In genomic region chr9:42573180-42573579, GRCm38 (mm10) we compare ENCODE assay signal across 8 mouse cellular contexts.
DNase-seq lines count a peak whose midpoint lies in the region; ATAC-seq lines count a peak whose summit lies in the region.

No protein-coding gene starts in this region.

- H3K9me3 ChIP-seq in kidney, embryonic 14.5 days (ENCODE audit: control insufficient read depth, low read length) = no peaks in the 10 kb centered on the region
- no peaks in the 10 kb centered on the region for H3K9me3 ChIP-seq in liver, embryonic 13.5 days (replicated peaks)
- H3K9me3 ChIP-seq in neural tube, embryonic 13.5 days = no peaks in the 10 kb centered on the region

- H3K36me3 ChIP-seq in kidney, embryonic 14.5 days (ENCODE audit: control insufficient read depth, insufficient read depth, low read length) = no peaks in the 10 kb centered on the region
- no peaks in the 10 kb centered on the region for H3K36me3 ChIP-seq in liver, embryonic 13.5 days
- no peaks in the 10 kb centered on the region for H3K36me3 ChIP-seq in neural tube, embryonic 13.5 days

- H3K27me3 ChIP-seq in kidney, embryonic 14.5 days (ENCODE audit: control insufficient read depth, insufficient read depth, low read length) = no peaks in the 10 kb centered on the region
- no peaks in the 10 kb centered on the region for H3K27me3 ChIP-seq in liver, embryonic 13.5 days
- no peaks in the 10 kb centered on the region for H3K27me3 ChIP-seq in neural tube, embryonic 13.5 days

- DNase-seq in A20 (ENCODE audit: low read depth, low spot score) = peak; percentile 57
- peak; percentile 47 for DNase-seq in adrenal gland, adult 18-20 months (ENCODE audit: low spot score in 2 of 2)
- peak; percentile 87 for DNase-seq in embryo, embryonic 10.5 days (ENCODE audit: low spot score)
- peak; percentile 6 for DNase-seq in gonadal fat pad, adult 2 months (ENCODE audit: low read depth)
- DNase-seq in liver, embryonic 13.5 days = peak; percentile 9
- peak; percentile 28 for DNase-seq in thymus, postnatal 0 days (ENCODE audit: low spot score)

- no peak overlapping the region for H3K4me3 ChIP-seq in kidney, embryonic 14.5 days (ENCODE audit: low read length)
- no peak overlapping the region for H3K4me3 ChIP-seq in liver, embryonic 13.5 days (replicated peaks)
- H3K4me3 ChIP-seq in neural tube, embryonic 13.5 days = no peak overlapping the region

- H3K27ac ChIP-seq in kidney, embryonic 14.5 days (ENCODE audit: low read depth, low read length) = no peak overlapping the region
- H3K27ac ChIP-seq in liver, embryonic 13.5 days = no peak overlapping the region
- H3K27ac ChIP-seq in neural tube, embryonic 13.5 days (replicated peaks) = no peak overlapping the region

- H3K9ac ChIP-seq in kidney, embryonic 14.5 days (ENCODE audit: low read depth, low read length) = no peak overlapping the region
- H3K9ac ChIP-seq in liver, embryonic 13.5 days = no peak overlapping the region
- 0 out of 2 replicates have a peak overlapping the region, but pooled peaks have one; percentile 22 for H3K9ac ChIP-seq in neural tube, embryonic 13.5 days

- no peaks in the 10 kb centered on the region for H3K4me1 ChIP-seq in kidney, embryonic 14.5 days (ENCODE audit: control insufficient read depth, insufficient read depth, low read length)
- H3K4me1 ChIP-seq in liver, embryonic 13.5 days (replicated peaks) = no peaks in the 10 kb centered on the region
- H3K4me1 ChIP-seq in neural tube, embryonic 13.5 days (replicated peaks) = peaks cover 30% of the 10 kb centered on the region

- ATAC-seq in kidney, embryonic 14.5 days (ENCODE audit: low FRiP score, low TSS enrichment) = peak; percentile 86
- ATAC-seq in liver, embryonic 13.5 days (ENCODE audit: low read depth) = no peak
- peak; percentile 51 for ATAC-seq in neural tube, embryonic 13.5 days (ENCODE audit: low read depth)

- 10% methylated on average over 6 of the region's 6 CpGs for WGBS in kidney, embryonic 14.5 days
- WGBS in liver, embryonic 13.5 days (ENCODE audit: insufficient replicate concordance) = 10% methylated on average over 6 of the region's 6 CpGs
- 9% methylated on average over 6 of the region's 6 CpGs for WGBS in neural tube, embryonic 13.5 days

- H3K4me2 ChIP-seq in kidney, embryonic 14.5 days (replicated peaks; ENCODE audit: low read depth, low read length) = no peak overlapping the region
- no peak overlapping the region for H3K4me2 ChIP-seq in liver, embryonic 13.5 days
- H3K4me2 ChIP-seq in neural tube, embryonic 13.5 days = peak overlapping the region; percentile 37

Comparison
In these comparisons a context has a peak if more than half of its experiments do, and no peak if none do; other contexts are left out.
1. DNase-seq: peak in every context shown above with its lines; median percentile 87 in embryo, embryonic 10.5 days; 57 in A20; 47 in adrenal gland, adult 18-20 months; 28 in thymus, postnatal 0 days; 9 in liver, embryonic 13.5 days; 6 in gonadal fat pad, adult 2 months.